Mouse (Mus musculus) left cerebral cortex, adult 9 months (tissue): ENCODE data around the gene Fjx1.
A peak's percentile ranks its signal among the peaks of the same experiment; 100 is the strongest.

ENCODE experiments used
- DNase-seq, 2 experiments: peaks; one replicate each; pipeline ENCODE4 v3.0.0; 2022; ENCODE audit warnings: low spot score in 2 of 2

Fjx1 gene

DNA sequence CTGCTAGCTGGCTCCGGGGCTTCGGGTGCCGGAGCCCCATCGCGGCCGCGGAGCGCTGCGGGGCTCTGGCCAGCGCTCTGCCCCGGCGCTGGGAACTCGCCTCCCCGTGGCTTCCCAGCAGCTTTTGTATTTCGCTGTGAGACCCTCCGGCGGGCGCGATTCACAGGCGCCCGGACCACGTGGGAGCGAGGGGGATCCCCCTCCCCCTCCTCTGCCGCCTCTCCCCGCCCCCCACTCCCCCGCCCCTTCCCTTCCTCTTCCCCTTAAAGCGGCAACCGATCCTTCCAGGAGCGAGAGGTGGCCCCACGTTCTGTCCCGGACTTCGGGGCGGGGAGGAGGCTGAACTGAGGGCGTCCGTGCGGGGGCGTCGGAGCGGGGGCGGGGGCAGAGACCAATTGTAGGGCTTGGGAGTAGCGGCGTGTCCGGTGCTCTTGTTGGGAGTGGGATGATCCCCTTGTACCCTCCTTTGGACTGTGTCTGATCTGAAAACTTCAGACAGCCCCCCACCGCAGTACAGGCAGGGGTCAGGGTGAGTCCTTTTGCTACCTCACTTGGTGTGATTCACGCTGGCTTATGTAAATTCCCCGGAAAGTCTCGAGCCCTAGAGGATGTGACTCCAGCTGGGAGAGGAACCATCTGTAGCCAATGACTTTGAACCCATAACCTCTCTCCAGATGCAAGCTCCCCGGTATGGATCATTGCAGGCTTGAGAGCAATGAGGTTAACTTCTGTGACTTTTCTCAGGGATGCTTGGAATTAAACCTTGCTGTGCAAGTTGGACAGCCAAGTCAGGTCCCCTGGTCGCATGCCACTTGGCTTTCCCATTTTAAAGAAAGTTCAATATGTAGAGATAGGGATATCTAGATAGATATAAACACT, at the start of gene Fjx1:
TSS of gene Fjx1 (minus strand) at position 829 of the 879 bp plus-strand sequence.
- peak in 1 of 2 experiments; percentile 22 for DNase-seq

GRCm38 (mm10) chr2:102500001-102500689, 47.8 kb upstream of the Fjx1 start:
- DNase-seq, result no peak

DNA sequence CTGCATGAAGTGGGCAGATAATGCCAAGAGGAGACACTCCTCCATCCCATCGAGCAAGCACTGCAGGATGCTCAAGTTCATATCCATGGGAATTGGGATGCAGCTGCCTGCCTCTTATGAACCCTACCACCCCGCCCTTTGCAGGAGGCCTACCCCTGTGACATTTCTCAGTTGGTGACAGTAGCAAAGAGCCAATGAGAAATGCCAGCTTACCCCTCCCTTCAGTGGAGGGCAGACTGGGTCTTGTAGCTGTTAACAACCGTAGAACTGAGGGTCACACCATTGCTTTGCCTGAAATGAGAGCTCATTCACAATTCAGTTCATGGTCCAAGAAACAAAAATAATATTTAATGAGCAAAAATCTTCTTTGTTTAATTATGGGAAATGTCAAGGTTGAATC, 28.4 kb upstream of the Fjx1 start:
- no peak for DNase-seq

- DNase-seq, result no peak
These were observed 23.8 kb upstream of the Fjx1 start for GRCm38 (mm10) chr2:102476101-102476500.

DNA sequence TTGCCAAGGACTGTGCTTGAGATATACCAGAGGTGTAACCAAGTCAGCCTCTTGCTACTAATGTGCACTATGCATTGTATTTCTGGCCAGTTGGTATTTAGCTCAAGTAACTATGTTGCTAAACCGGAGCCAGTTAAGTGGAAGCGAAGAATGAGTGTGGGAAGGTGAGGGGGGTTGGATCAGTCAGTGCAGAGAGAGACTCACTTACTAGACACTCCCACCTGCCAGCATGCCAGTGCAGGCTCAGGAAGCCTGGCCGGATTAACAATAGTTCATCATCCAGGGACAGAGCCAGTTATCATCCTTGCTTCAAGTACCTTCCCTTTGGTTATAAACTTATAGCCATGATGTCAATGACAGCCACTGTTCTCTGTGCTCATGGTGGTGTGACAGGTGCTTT, 16.3 kb upstream of the Fjx1 start:
- peak in 1 of 2 experiments; percentile 14 for DNase-seq

DNA sequence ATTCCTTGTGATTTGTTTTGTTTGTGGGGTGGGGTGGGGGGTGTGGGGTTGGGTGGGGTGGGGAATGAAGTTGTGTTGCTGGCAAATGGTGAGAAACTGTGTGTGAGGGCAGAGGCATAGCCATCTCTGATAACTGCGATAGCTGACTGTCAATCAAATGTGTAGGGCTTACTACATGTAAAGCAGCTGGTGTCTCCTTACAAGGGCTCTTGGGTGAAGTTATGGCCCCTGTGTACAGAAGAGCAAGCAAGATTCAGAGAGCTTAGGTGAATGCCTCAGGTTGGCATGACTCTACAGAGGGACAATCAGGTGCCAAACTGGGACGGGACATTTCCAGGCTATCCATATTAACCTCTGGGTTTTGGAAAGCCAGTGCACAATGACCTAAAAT, 12.0 kb upstream of the Fjx1 start:
- DNase-seq, result no peak

DNA sequence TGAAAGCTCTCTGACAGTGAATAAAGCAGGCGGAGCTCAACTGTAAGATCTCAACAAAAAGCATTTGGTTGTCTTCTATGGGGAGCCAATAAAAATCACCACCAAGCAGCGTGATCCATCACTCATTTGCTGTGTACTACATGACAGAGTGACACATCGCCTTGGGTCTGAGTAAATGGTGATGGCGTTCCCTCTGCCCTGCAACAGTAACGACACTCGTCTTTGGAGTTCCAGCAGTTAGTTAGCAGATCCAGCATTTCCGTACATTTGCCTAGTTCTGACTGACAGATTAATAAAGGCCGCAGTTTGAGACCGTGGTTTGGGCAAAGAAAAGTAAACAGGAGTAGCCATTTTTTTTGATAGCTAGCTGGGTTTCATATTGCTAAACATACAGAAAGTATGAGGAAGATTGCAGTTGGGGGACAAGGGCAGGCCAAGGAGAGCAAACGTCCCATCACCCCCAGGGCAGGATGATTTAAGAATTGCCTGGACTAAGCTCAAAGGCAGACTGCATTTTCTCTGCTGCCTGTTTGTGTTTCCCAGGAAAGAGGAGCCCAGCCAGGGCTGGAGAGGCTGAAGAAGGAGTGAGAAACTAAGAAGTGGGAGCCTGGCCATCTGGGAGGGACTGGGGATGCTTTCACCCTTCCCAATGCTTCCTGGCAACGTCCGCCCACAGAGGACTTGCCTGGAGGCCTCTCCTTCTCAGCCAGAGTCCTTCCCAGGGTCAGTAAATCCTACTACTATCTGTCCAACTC, 11.5 kb upstream of the Fjx1 start:
- DNase-seq, result peak in 1 of 2 experiments; percentile 64

DNA sequence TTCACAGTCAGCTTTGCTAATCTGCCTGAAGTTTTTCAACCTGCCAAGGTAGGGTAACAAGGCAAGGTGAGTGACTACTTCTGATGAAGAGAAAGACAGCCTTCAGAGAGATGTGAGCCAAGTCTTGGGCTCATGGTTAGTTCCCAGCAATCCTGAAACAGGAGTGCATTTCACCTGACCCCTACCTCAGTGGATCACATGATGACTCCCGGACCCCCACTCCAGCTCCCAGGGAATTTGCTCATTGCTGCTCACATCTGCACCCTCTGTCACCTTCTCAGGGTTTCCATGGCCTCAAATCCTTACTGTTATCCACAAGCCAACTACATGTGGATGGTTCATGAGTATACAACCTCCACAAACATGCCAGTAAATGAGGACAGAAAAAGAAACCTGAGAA, 9.2 kb upstream of the Fjx1 start:
- DNase-seq, result no peak

DNA sequence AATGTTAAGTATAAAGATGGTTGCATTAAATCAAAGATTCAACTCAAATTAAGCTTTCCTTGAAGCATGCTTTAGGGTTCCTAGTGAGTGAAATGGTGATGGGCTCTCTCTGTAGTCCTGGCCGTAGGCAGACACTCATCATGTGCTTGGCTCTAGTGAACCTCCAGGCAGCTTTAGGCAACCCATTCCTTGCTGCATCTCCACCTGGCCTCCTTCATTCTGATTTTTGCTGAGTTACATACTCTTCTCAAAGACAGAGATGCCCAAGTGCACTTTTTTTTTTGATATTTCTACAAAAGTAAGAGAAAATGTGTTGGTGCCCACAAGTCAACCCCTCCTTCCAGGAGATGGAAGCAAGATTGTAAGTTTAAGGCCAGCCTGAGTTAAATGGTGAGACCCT, 2.8 kb upstream of the Fjx1 start:
- DNase-seq, result no peak

- no peak for DNase-seq
These were observed 1.1 kb upstream of the Fjx1 start for GRCm38 (mm10) chr2:102453447-102453846.

DNA sequence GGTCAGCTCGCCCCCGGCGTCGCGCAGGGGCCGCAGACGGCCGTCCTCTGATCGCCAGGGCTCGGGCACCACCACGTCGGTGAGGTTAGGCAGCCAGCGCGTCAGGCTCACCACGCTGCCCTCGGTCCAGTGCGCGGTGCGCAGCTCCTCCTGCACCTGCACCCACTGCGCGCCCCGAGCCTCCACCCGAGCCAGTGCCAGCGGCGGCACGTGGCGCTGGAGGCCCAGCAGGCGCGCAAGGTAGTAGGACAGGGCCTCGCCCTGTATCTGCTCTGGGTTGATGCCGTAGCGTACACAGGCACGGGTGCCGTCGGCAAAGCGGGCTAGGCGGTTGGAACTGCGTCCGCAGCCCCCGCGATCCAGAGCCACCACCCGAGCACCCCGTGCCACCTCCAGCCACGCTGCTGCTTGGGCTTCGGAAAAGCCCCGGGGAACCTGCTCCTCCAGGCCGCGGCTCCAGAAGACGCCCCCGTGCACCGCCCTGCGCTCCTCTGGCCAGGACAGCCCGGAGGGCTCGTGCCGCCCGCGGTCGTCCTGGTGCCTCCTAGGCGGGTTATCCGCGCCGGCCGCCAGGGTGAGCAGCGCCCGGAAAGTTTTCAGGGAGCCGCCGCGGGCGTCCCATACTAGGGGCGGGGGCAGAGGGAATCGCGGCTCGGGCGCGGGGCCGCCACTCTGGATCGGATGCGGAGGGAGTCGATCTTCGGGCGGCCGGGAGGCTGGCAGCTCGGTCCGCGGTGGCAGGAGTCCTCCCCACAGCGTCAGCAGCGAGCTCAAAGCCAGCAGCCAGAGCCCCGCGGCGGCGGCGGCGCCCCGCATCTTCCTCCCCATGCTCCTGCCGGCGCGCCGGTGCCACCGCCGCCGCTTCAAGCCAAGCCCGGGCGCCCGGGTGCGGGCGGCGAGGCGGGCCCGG, 1.3 kb downstream of the Fjx1 start:
- peak in 1 of 2 experiments; percentile 12 for DNase-seq

DNA sequence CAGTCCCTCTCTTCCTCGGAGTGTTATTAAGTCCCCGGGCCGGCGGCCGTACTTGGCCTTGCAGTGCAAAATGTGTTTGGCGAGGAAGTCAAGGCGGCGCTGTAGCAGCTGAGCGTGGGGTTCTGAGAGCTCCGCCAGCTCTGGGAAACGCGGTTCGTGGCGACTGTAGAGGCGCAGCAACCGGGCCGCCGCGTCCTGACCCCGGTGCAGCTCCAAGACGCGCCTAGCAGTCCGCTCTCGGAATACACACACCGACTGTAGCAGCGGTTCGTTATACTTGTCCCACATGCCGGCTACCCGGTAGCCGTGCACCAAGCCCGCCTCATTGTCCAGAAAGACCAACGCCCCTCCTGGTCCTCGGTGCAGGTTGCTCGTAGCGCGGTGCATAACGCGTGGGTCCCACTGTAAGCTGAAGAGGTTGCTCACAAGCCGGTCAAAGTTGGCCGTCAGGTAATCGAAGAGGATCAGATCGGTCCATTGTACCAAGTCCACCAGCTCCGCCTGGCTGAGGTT, 2.0 kb downstream of the Fjx1 start:
- DNase-seq, result peak in 1 of 2 experiments; percentile 60

DNA sequence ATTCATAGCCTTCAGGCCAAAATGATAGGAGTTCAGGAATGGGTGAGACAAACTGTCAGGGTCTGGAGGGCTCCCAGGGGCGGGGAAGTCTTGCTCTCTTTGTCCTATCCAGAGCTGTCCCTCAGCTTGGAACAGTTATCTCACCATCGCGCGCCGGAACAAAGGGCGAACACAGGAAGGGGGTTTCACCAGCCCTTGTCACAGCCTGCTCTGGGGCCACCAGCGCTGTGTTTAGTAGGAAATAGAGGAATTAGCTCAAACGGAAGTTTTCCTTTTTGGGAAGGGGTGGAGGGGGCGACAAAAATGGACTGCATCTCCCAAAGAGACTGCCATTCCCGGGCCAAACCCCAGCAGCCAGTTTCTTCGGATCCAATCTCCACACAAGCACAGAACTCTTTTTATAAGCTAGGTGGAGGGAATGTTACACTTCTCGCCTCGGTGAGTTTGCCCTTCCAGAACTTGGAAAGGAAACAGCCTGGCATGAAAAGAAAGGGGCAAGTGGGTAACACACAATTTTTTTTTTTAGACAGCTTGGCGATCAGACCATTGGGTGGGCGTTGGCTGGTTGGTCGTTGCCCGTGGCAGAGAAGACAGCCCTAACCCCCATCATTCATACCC, 2.6 kb downstream of the Fjx1 start:
- DNase-seq, result no peak

GRCm38 (mm10) chr2:102449056-102449455, 3.2 kb downstream of the Fjx1 start:
- DNase-seq, result no peak

DNA sequence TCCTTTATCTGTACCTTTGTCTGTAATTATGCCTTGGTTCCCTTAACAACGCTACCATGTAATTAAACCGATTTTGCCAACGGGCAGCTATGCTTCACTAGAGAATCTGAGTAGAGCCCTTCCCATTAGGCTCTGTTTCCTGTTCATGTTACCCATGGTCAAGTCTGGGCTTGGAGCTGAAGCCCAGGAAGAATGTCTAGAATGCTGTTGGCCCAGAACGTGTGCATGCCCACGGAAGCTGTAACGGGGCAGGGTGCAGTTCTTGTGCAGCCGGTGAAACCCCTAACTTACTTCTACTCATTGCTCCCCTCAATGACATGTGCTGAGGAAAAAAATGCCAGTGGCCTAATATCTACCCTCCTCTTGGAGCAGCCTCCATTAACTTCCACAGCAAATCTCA, 4.5 kb downstream of the Fjx1 start:
- no peak for DNase-seq

GRCm38 (mm10) chr2:102446851-102447250, 5.4 kb downstream of the Fjx1 start:
- no peak for DNase-seq

GRCm38 (mm10) chr2:102437357-102438030, 14.8 kb downstream of the Fjx1 start:
- no peak for DNase-seq

DNA sequence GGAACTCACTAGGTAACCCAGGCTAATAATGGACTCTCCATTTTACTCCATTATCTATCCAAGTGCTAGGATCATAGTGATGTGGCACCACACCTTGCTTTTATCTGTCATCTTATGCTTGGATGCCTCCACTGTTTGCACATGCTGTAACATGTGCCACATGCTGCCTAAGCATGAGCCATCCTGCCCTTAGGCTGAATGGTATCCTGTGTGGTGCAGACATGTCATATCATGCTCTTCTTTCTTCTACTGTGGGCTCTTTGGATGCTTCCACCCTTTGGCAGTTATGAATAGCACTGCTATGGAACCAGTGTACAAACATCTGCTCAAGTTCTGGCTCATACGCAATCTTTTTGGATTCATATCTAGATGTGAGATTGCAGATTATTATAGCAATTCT, 18.4 kb downstream of the Fjx1 start:
- DNase-seq, result no peak

DNA sequence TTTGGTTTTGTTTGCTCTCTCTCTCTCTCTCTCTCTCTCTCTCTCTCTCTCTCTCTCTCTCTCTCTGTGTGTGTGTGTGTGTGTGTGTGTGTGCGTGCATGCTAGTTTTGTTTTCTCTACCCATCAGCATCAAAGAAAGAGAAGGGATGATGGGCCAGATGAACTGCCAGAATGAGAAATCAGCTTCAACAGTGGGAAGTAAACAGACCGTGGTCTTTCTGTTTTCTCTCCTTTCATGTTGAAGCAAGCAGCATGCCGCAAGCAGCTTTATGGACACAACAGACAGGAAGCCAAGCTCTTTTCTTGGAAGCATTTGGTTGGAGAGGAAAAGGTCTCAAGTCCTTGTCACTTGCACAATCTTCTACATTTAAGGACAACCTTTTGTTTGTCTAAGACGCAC, 21.2 kb downstream of the Fjx1 start:
- DNase-seq, result no peak

- no peak for DNase-seq
These were observed 24.3 kb downstream of the Fjx1 start for GRCm38 (mm10) chr2:102427974-102428373.
